Mouse (Mus musculus) heart, adult 2 months (tissue): ENCODE measurements around the gene Supt6.
"Not testable (repeated sequence)": the region's sequence is repeated elsewhere in the genome, so short reads cannot be mapped to it uniquely, and the experiment has no call there.

ENCODE experiments used
- CTCF ChIP-seq: fragments of 200-600 bp; IDR thresholded peaks from 2 replicates; pipeline ENCODE4 v1.8.1; 2022; ENCODE audit warnings: antibody characterized with exemption, mild to moderate bottlenecking, moderate library complexity
- EP300 ChIP-seq: fragments of 200-500 bp; IDR thresholded peaks from 2 replicates; pipeline ENCODE4 v1.6.1; 2011; ENCODE audit warnings: low read depth, low read length, control low read depth; ENCODE audit not compliant: insufficient read depth
- POLR2A ChIP-seq: fragments of 200-500 bp; IDR thresholded peaks from 2 replicates; pipeline ENCODE4 v1.6.1; 2011; ENCODE audit warnings: mild to moderate bottlenecking, low read depth, low read length, control low read depth; ENCODE audit not compliant: insufficient read depth

GRCm38 (mm10) chr11:78276169-78276568 lies 30.4 kb upstream of the Supt6 start:
- not testable (repeated sequence) for TF ChIP-seq POLR2A, EP300
- peak; percentile 56 for TF ChIP-seq CTCF
